Mouse (Mus musculus): ENCODE data around the gene Cox7a2l. TPM values are rescaled to one million over a fixed set of nuclear protein-coding genes. Genes with fewer than 3 reads are reported as not detected.

The Cox7a2l gene
- polyA plus RNA-seq, 1 experiment from 2014 or later: 279 TPM

GRCm38 (mm10) chr17:83514213-83514701 lies 2.9 kb downstream of the Cox7a2l start:
- WGBS: under 1% methylated on average over 33 of the region's 33 CpGs
- Histone ChIP-seq H3K9me3 (replicated peaks; ENCODE audit: low read length) (no peaks in the 10 kb centered on the region), H3K36me3 (ENCODE audit: insufficient read depth, low read length) (no peaks in the 10 kb centered on the region), H3K27ac (peak overlapping the region; percentile 86), H3K4me2 (ENCODE audit: low read length) (peak overlapping the region; percentile 72), H3K27me3 (ENCODE audit: insufficient read depth, low read length) (no peaks in the 10 kb centered on the region), H3K9ac (ENCODE audit: low read depth, low read length) (peak overlapping the region; percentile 92), H3K4me3 (replicated peaks; ENCODE audit: low read depth, low read length) (peak overlapping the region; percentile 93), H3K4me1 (replicated peaks; ENCODE audit: insufficient read depth, low read length) (peaks cover 12% of the 10 kb centered on the region)
- DNase-seq (ENCODE audit: low spot score): peak; percentile 97
- peak; percentile 99 for ATAC-seq (replicated peaks; ENCODE audit: low FRiP score, low read depth)
- TF ChIP-seq CTCF (IDR thresholded peaks at IDR 0.05; ENCODE audit: low read depth): no peak; the same call in 1 of the 2 replicates

- DNase-seq (ENCODE audit: low spot score) (no peak), ATAC-seq (replicated peaks; ENCODE audit: low FRiP score, low read depth) (peak; percentile 62)
- no peak; the same call in 1 of the 2 replicates for TF ChIP-seq CTCF (IDR thresholded peaks at IDR 0.05; ENCODE audit: low read depth)
- peak overlapping the region; percentile 92 for H3K9ac ChIP-seq (ENCODE audit: low read depth, low read length)
- no peaks in the 10 kb centered on the region for H3K27me3 ChIP-seq (ENCODE audit: insufficient read depth, low read length)
- peak overlapping the region; percentile 72 for H3K4me2 ChIP-seq (ENCODE audit: low read length)
- no peaks in the 10 kb centered on the region for H3K36me3 ChIP-seq (ENCODE audit: insufficient read depth, low read length)
- WGBS: 2% methylated on average over 24 of the region's 24 CpGs
- H3K27ac ChIP-seq: peak overlapping the region; percentile 86
- peak overlapping the region; percentile 93 for H3K4me3 ChIP-seq (replicated peaks; ENCODE audit: low read depth, low read length)
- H3K4me1 ChIP-seq (replicated peaks; ENCODE audit: insufficient read depth, low read length): peaks cover 12% of the 10 kb centered on the region
- H3K9me3 ChIP-seq (replicated peaks; ENCODE audit: low read length): no peaks in the 10 kb centered on the region
Measured at GRCm38 (mm10) chr17:83513655-83514212, 3.4 kb downstream of the Cox7a2l start.

GRCm38 (mm10) chr17:83512130-83512529 lies 5.0 kb downstream of the Cox7a2l start:
- H3K27ac ChIP-seq: no peak overlapping the region
- peaks cover 12% of the 10 kb centered on the region for H3K4me1 ChIP-seq (replicated peaks; ENCODE audit: insufficient read depth, low read length)
- H3K4me3 ChIP-seq (replicated peaks; ENCODE audit: low read depth, low read length): no peak overlapping the region
- no peaks in the 10 kb centered on the region for H3K27me3 ChIP-seq (ENCODE audit: insufficient read depth, low read length)
- H3K4me2 ChIP-seq (ENCODE audit: low read length): 0 out of 2 replicates have a peak overlapping the region, but pooled peaks have one; percentile 72
- ATAC-seq (replicated peaks; ENCODE audit: low FRiP score, low read depth): no peak
- 88% methylated on average over 3 of the region's 3 CpGs for WGBS
- H3K9ac ChIP-seq (ENCODE audit: low read depth, low read length): no peak overlapping the region
- no peaks in the 10 kb centered on the region for H3K9me3 ChIP-seq (replicated peaks; ENCODE audit: low read length)
- no peak for TF ChIP-seq CTCF (IDR thresholded peaks at IDR 0.05; ENCODE audit: low read depth)
- no peak for DNase-seq (ENCODE audit: low spot score)
- H3K36me3 ChIP-seq (ENCODE audit: insufficient read depth, low read length): no peaks in the 10 kb centered on the region

- Histone ChIP-seq H3K27me3 (ENCODE audit: insufficient read depth, low read length) (no peaks in the 10 kb centered on the region), H3K9me3 (replicated peaks; ENCODE audit: low read length) (no peaks in the 10 kb centered on the region), H3K9ac (ENCODE audit: low read depth, low read length) (no peak overlapping the region), H3K4me2 (ENCODE audit: low read length) (no peak overlapping the region), H3K27ac (no peak overlapping the region), H3K36me3 (ENCODE audit: insufficient read depth, low read length) (peaks cover 16% of the 10 kb centered on the region), H3K4me3 (replicated peaks; ENCODE audit: low read depth, low read length) (no peak overlapping the region), H3K4me1 (replicated peaks; ENCODE audit: insufficient read depth, low read length) (no peaks in the 10 kb centered on the region)
- 78% methylated on average over 2 of the region's 2 CpGs for WGBS
- no peak for DNase-seq (ENCODE audit: low spot score)
- no peak for ATAC-seq (replicated peaks; ENCODE audit: low FRiP score, low read depth)
- no peak for TF ChIP-seq CTCF (IDR thresholded peaks at IDR 0.05; ENCODE audit: low read depth)
Measured at GRCm38 (mm10) chr17:83503693-83504092, 13.4 kb downstream of the Cox7a2l start.

GRCm38 (mm10) chr17:83499692-83500091 lies 17.4 kb downstream of the Cox7a2l start:
- no peak for DNase-seq (ENCODE audit: low spot score)
- peaks cover 20% of the 10 kb centered on the region for H3K36me3 ChIP-seq (ENCODE audit: insufficient read depth, low read length)
- WGBS: 95% methylated on average over 4 of the region's 4 CpGs

GRCm38 (mm10) chr17:83498889-83499288 lies 18.2 kb downstream of the Cox7a2l start:
- ATAC-seq (replicated peaks; ENCODE audit: low FRiP score, low read depth) (no peak), DNase-seq (ENCODE audit: low spot score) (no peak)
- Histone ChIP-seq H3K4me1 (replicated peaks; ENCODE audit: insufficient read depth, low read length) (no peaks in the 10 kb centered on the region), H3K27me3 (ENCODE audit: insufficient read depth, low read length) (no peaks in the 10 kb centered on the region), H3K4me2 (ENCODE audit: low read length) (no peak overlapping the region), H3K27ac (no peak overlapping the region), H3K9ac (ENCODE audit: low read depth, low read length) (no peak overlapping the region), H3K9me3 (replicated peaks; ENCODE audit: low read length) (no peaks in the 10 kb centered on the region), H3K36me3 (ENCODE audit: insufficient read depth, low read length) (peaks cover 20% of the 10 kb centered on the region), H3K4me3 (replicated peaks; ENCODE audit: low read depth, low read length) (no peak overlapping the region)
- no peak for TF ChIP-seq CTCF (IDR thresholded peaks at IDR 0.05; ENCODE audit: low read depth)
- 93% methylated on average over 5 of the region's 5 CpGs for WGBS

More at GRCm38 (mm10) chr17:83499692-83500091, 17.4 kb downstream of the Cox7a2l start:
- Histone ChIP-seq H3K4me3 (replicated peaks; ENCODE audit: low read depth, low read length) (no peak overlapping the region), H3K9me3 (replicated peaks; ENCODE audit: low read length) (no peaks in the 10 kb centered on the region), H3K4me2 (ENCODE audit: low read length) (no peak overlapping the region), H3K27ac (no peak overlapping the region), H3K9ac (ENCODE audit: low read depth, low read length) (no peak overlapping the region), H3K4me1 (replicated peaks; ENCODE audit: insufficient read depth, low read length) (no peaks in the 10 kb centered on the region), H3K27me3 (ENCODE audit: insufficient read depth, low read length) (no peaks in the 10 kb centered on the region)
- no peak for TF ChIP-seq CTCF (IDR thresholded peaks at IDR 0.05; ENCODE audit: low read depth)
- no peak for ATAC-seq (replicated peaks; ENCODE audit: low FRiP score, low read depth)
